Mouse (Mus musculus): ENCODE measurements around the gene Mesp1. TPM values are rescaled to one million over a fixed set of nuclear protein-coding genes. Genes with fewer than 3 reads are reported as not detected.

Gene Mesp1
- total RNA-seq (2014; fragmentation: Nextera tagmentation) (not detected in 2 replicates), total RNA-seq (2017) (not detected in 2 replicates), polyA plus RNA-seq (2012) (not detected in 2 replicates)

- no peak for ATAC-seq (ENCODE audit: extremely low read depth, insufficient number of reproducible peaks, low FRiP score, poor library complexity, severe bottlenecking)
- Histone ChIP-seq H3K9me3 (replicated peaks) (no peaks in the 10 kb centered on the region), H3K27me3 (ENCODE audit: insufficient read depth, low read length) (peaks cover 30% of the 10 kb centered on the region; the same call in 1 of the 2 replicates), H3K4me3 (ENCODE audit: low read depth, low read length) (no peak within 1 kb of the TSS), H3K4me1 (ENCODE audit: insufficient read depth, low read depth, low read length) (no peaks in the 10 kb centered on the region), H3K36me3 (replicated peaks) (no peaks in the 10 kb centered on the region)
- TF ChIP-seq GATA2 (IDR thresholded peaks at IDR 0.05; ENCODE audit: borderline replicate concordance, low read depth, low read length) = no peak
- no peak for TF ChIP-seq TAL1 (conservative IDR thresholded peaks at IDR 0.05; ENCODE audit: low read depth, low read length)
- no peak for TF ChIP-seq GATA1 (IDR thresholded peaks at IDR 0.05; ENCODE audit: borderline replicate concordance, low read length)
- no peak for TF ChIP-seq POLR2AphosphoS5 (IDR thresholded peaks at IDR 0.05; ENCODE audit: insufficient replicate concordance, low read depth, low read length)
- no peak for TF ChIP-seq CTCF (IDR thresholded peaks at IDR 0.05; ENCODE audit: low read depth, low read length)
- no peak for DNase-seq (ENCODE audit: low spot score)
Observed at GRCm38 (mm10) chr7:79793688-79794087, at the start of gene Mesp1. Mesp1 (minus strand) TSS chr7:79793788.

- DNase-seq (ENCODE audit: low spot score) (no peak), ATAC-seq (ENCODE audit: extremely low read depth, insufficient number of reproducible peaks, low FRiP score, poor library complexity, severe bottlenecking) (no peak)
- Histone ChIP-seq H3K9me3 (replicated peaks) (no peaks in the 10 kb centered on the region), H3K4me3 (ENCODE audit: low read depth, low read length) (no peak overlapping the region), H3K36me3 (replicated peaks) (no peaks in the 10 kb centered on the region), H3K27me3 (ENCODE audit: insufficient read depth, low read length) (peaks cover 5% of the 10 kb centered on the region), H3K4me1 (ENCODE audit: insufficient read depth, low read depth, low read length) (no peaks in the 10 kb centered on the region)
- TF ChIP-seq GATA2 (IDR thresholded peaks at IDR 0.05; ENCODE audit: borderline replicate concordance, low read depth, low read length) = no peak
- TF ChIP-seq POLR2AphosphoS5 (IDR thresholded peaks at IDR 0.05; ENCODE audit: insufficient replicate concordance, low read depth, low read length) = no peak
- no peak for TF ChIP-seq TAL1 (conservative IDR thresholded peaks at IDR 0.05; ENCODE audit: low read depth, low read length)
Observed at GRCm38 (mm10) chr7:79842163-79842562, 48.6 kb upstream of the Mesp1 start.

GRCm38 (mm10) chr7:79837247-79837646, 43.7 kb upstream of the Mesp1 start:
- H3K9me3 ChIP-seq (replicated peaks) = no peaks in the 10 kb centered on the region
- no peak overlapping the region for H3K4me3 ChIP-seq (ENCODE audit: low read depth, low read length)
- no peaks in the 10 kb centered on the region for H3K4me1 ChIP-seq (ENCODE audit: insufficient read depth, low read depth, low read length)
- TF ChIP-seq GATA1 (IDR thresholded peaks at IDR 0.05; ENCODE audit: borderline replicate concordance, low read length) = no peak
- no peak for TF ChIP-seq TAL1 (conservative IDR thresholded peaks at IDR 0.05; ENCODE audit: low read depth, low read length)
- TF ChIP-seq POLR2AphosphoS5 (IDR thresholded peaks at IDR 0.05; ENCODE audit: insufficient replicate concordance, low read depth, low read length) = no peak
- no peak for TF ChIP-seq CTCF (IDR thresholded peaks at IDR 0.05; ENCODE audit: low read depth, low read length)
- TF ChIP-seq GATA2 (IDR thresholded peaks at IDR 0.05; ENCODE audit: borderline replicate concordance, low read depth, low read length) = no peak
- H3K27me3 ChIP-seq (ENCODE audit: insufficient read depth, low read length) = peaks cover 2% of the 10 kb centered on the region; the same call in 1 of the 2 replicates
- ATAC-seq (ENCODE audit: extremely low read depth, insufficient number of reproducible peaks, low FRiP score, poor library complexity, severe bottlenecking) = no peak
- H3K36me3 ChIP-seq (replicated peaks) = no peaks in the 10 kb centered on the region
- DNase-seq (ENCODE audit: low spot score) = no peak

GRCm38 (mm10) chr7:79835196-79835595, 41.6 kb upstream of the Mesp1 start:
- TF ChIP-seq TAL1 (conservative IDR thresholded peaks at IDR 0.05; ENCODE audit: low read depth, low read length) (no peak), GATA1 (IDR thresholded peaks at IDR 0.05; ENCODE audit: borderline replicate concordance, low read length) (no peak), GATA2 (IDR thresholded peaks at IDR 0.05; ENCODE audit: borderline replicate concordance, low read depth, low read length) (no peak), CTCF (IDR thresholded peaks at IDR 0.05; ENCODE audit: low read depth, low read length) (no peak), POLR2AphosphoS5 (IDR thresholded peaks at IDR 0.05; ENCODE audit: insufficient replicate concordance, low read depth, low read length) (no peak)
- no peak overlapping the region for H3K4me3 ChIP-seq (ENCODE audit: low read depth, low read length)
- no peak for ATAC-seq (ENCODE audit: extremely low read depth, insufficient number of reproducible peaks, low FRiP score, poor library complexity, severe bottlenecking)
- H3K9me3 ChIP-seq (replicated peaks) = no peaks in the 10 kb centered on the region
- H3K27me3 ChIP-seq (ENCODE audit: insufficient read depth, low read length) = peaks cover 2% of the 10 kb centered on the region; the same call in 1 of the 2 replicates
- H3K4me1 ChIP-seq (ENCODE audit: insufficient read depth, low read depth, low read length) = no peaks in the 10 kb centered on the region
- no peak for DNase-seq (ENCODE audit: low spot score)
- H3K36me3 ChIP-seq (replicated peaks) = no peaks in the 10 kb centered on the region

GRCm38 (mm10) chr7:79832980-79833379, 39.4 kb upstream of the Mesp1 start:
- TF ChIP-seq POLR2AphosphoS5 (IDR thresholded peaks at IDR 0.05; ENCODE audit: insufficient replicate concordance, low read depth, low read length) (no peak), CTCF (IDR thresholded peaks at IDR 0.05; ENCODE audit: low read depth, low read length) (no peak), TAL1 (conservative IDR thresholded peaks at IDR 0.05; ENCODE audit: low read depth, low read length) (no peak), GATA1 (IDR thresholded peaks at IDR 0.05; ENCODE audit: borderline replicate concordance, low read length) (no peak), GATA2 (IDR thresholded peaks at IDR 0.05; ENCODE audit: borderline replicate concordance, low read depth, low read length) (no peak)
- Histone ChIP-seq H3K27me3 (ENCODE audit: insufficient read depth, low read length) (no peaks in the 10 kb centered on the region), H3K9me3 (replicated peaks) (no peaks in the 10 kb centered on the region), H3K4me1 (ENCODE audit: insufficient read depth, low read depth, low read length) (no peaks in the 10 kb centered on the region), H3K4me3 (ENCODE audit: low read depth, low read length) (no peak overlapping the region), H3K36me3 (replicated peaks) (no peaks in the 10 kb centered on the region)
- no peak for DNase-seq (ENCODE audit: low spot score)
- ATAC-seq (ENCODE audit: extremely low read depth, insufficient number of reproducible peaks, low FRiP score, poor library complexity, severe bottlenecking) = no peak

- Histone ChIP-seq H3K36me3 (replicated peaks) (no peaks in the 10 kb centered on the region), H3K9me3 (replicated peaks) (no peaks in the 10 kb centered on the region), H3K27me3 (ENCODE audit: insufficient read depth, low read length) (peaks cover 3% of the 10 kb centered on the region; the same call in 1 of the 2 replicates), H3K4me1 (ENCODE audit: insufficient read depth, low read depth, low read length) (no peaks in the 10 kb centered on the region), H3K4me3 (ENCODE audit: low read depth, low read length) (no peak overlapping the region)
- TF ChIP-seq TAL1 (conservative IDR thresholded peaks at IDR 0.05; ENCODE audit: low read depth, low read length) (no peak), POLR2AphosphoS5 (IDR thresholded peaks at IDR 0.05; ENCODE audit: insufficient replicate concordance, low read depth, low read length) (no peak), CTCF (IDR thresholded peaks at IDR 0.05; ENCODE audit: low read depth, low read length) (no peak), GATA2 (IDR thresholded peaks at IDR 0.05; ENCODE audit: borderline replicate concordance, low read depth, low read length) (no peak), GATA1 (IDR thresholded peaks at IDR 0.05; ENCODE audit: borderline replicate concordance, low read length) (no peak)
- DNase-seq (ENCODE audit: low spot score) = no peak
- ATAC-seq (ENCODE audit: extremely low read depth, insufficient number of reproducible peaks, low FRiP score, poor library complexity, severe bottlenecking) = no peak
Observed at GRCm38 (mm10) chr7:79831585-79831984, 38.0 kb upstream of the Mesp1 start.

Measured in G1E (cell line).